ENCODE assay signal across 18 mouse cellular contexts in genomic region chr5:103916595-103917356, GRCm38 (mm10). TPM values are rescaled to one million over a fixed set of nuclear protein-coding genes. Genes with fewer than 3 reads are reported as not detected.
A peak's percentile ranks its signal among the peaks of the same experiment; 100 is the strongest.
DNase-seq lines count a peak whose midpoint lies in the region; ATAC-seq and TF ChIP-seq lines count a peak whose summit lies in the region.
"Had no signal": no experiment of that assay in that cellular context is flagged by ENCODE, and none has a peak within 500 bp of the region (broad histone marks: within the 10 kb centered on the region; RNA-seq: fewer than 3 reads in every experiment).

No protein-coding gene starts in this region.

- H3K27me3 ChIP-seq in forebrain, embryonic 12.5 days: peaks cover 6% of the 10 kb centered on the region
- H3K27me3 ChIP-seq in forebrain, embryonic 11.5 days (ENCODE audit: control insufficient read depth, insufficient read depth, low read length): no peaks in the 10 kb centered on the region
- H3K27me3 ChIP-seq in midbrain, embryonic 15.5 days (replicated peaks): no peaks in the 10 kb centered on the region
- H3K27me3 ChIP-seq in midbrain, embryonic 14.5 days (ENCODE audit: control insufficient read depth, insufficient read depth, low read length): no peaks in the 10 kb centered on the region
- no peaks in the 10 kb centered on the region for H3K27me3 ChIP-seq in intestine, postnatal 0 days (replicated peaks; ENCODE audit: control insufficient read depth, insufficient read depth, low read length)

- no peak overlapping the region for H3K4me3 ChIP-seq in forebrain, embryonic 12.5 days (replicated peaks)
- no peak overlapping the region for H3K4me3 ChIP-seq in forebrain, embryonic 11.5 days (ENCODE audit: low read depth, low read length)
- H3K4me3 ChIP-seq in midbrain, embryonic 15.5 days: no peak overlapping the region
- no peak overlapping the region for H3K4me3 ChIP-seq in midbrain, embryonic 14.5 days (replicated peaks; ENCODE audit: low read depth, low read length)
- H3K4me3 ChIP-seq in intestine, postnatal 0 days (ENCODE audit: low read depth, low read length): no peak overlapping the region
- H3K4me3 ChIP-seq: erythroblast, embryonic 14.5 days; hindbrain, embryonic 10.5 days; midbrain, embryonic 12.5 days had no signal

- no peak for DNase-seq in forebrain, embryonic 11.5 days (ENCODE audit: low spot score)
- DNase-seq in midbrain, embryonic 14.5 days: no peak
- no peak for DNase-seq in spleen, adult 18-20 months
- DNase-seq in frontal cortex, adult 2 months (ENCODE audit: extremely low spot score in 1 of 2, low spot score in 1 of 2): no peak
- DNase-seq in kidney, postnatal 36 days: no peak
- DNase-seq: adrenal gland, postnatal 36 days; cerebellum, postnatal 10 days; embryo, embryonic 11 days; kidney, postnatal 4 days; lung, postnatal 14 days; right cerebral cortex, adult 18-20 months had no signal

- no peak overlapping the region for H3K4me2 ChIP-seq in forebrain, embryonic 12.5 days
- no peak overlapping the region for H3K4me2 ChIP-seq in forebrain, embryonic 11.5 days (ENCODE audit: low read depth, low read length, severe bottlenecking)
- H3K4me2 ChIP-seq in midbrain, embryonic 15.5 days: no peak overlapping the region
- no peak overlapping the region for H3K4me2 ChIP-seq in midbrain, embryonic 14.5 days (ENCODE audit: low read length)
- H3K4me2 ChIP-seq in intestine, postnatal 0 days (replicated peaks; ENCODE audit: low read depth): no peak overlapping the region
- H3K4me2 ChIP-seq: midbrain, embryonic 12.5 days had no signal

- no peaks in the 10 kb centered on the region for H3K36me3 ChIP-seq in forebrain, embryonic 12.5 days (replicated peaks)
- H3K36me3 ChIP-seq in forebrain, embryonic 11.5 days (ENCODE audit: control insufficient read depth, insufficient read depth, low read length): no peaks in the 10 kb centered on the region
- no peaks in the 10 kb centered on the region for H3K36me3 ChIP-seq in midbrain, embryonic 15.5 days (replicated peaks)
- no peaks in the 10 kb centered on the region for H3K36me3 ChIP-seq in midbrain, embryonic 14.5 days (ENCODE audit: control insufficient read depth, insufficient read depth, low read length)
- H3K36me3 ChIP-seq in intestine, postnatal 0 days (ENCODE audit: control insufficient read depth, insufficient read depth): no peaks in the 10 kb centered on the region
- H3K36me3 ChIP-seq: hindbrain, embryonic 10.5 days; midbrain, embryonic 12.5 days had no signal

- no peaks in the 10 kb centered on the region for H3K9me3 ChIP-seq in forebrain, embryonic 12.5 days
- no peaks in the 10 kb centered on the region for H3K9me3 ChIP-seq in forebrain, embryonic 11.5 days (ENCODE audit: control insufficient read depth, low read length)
- H3K9me3 ChIP-seq in midbrain, embryonic 15.5 days: no peaks in the 10 kb centered on the region
- H3K9me3 ChIP-seq in midbrain, embryonic 14.5 days (ENCODE audit: control insufficient read depth, low read length): no peaks in the 10 kb centered on the region
- H3K9me3 ChIP-seq in intestine, postnatal 0 days (ENCODE audit: control insufficient read depth): no peaks in the 10 kb centered on the region
- H3K9me3 ChIP-seq: hindbrain, embryonic 10.5 days; midbrain, embryonic 12.5 days had no signal

- no peak for TF ChIP-seq CTCF in intestine, postnatal 0 days (IDR thresholded peaks at IDR 0.05; ENCODE audit: low read depth)

- 0 out of 2 replicates have a peak overlapping the region, but pooled peaks have one; percentile 9 for H3K27ac ChIP-seq in forebrain, embryonic 12.5 days
- no peak overlapping the region for H3K27ac ChIP-seq in forebrain, embryonic 11.5 days (ENCODE audit: low read depth, low read length)
- H3K27ac ChIP-seq in midbrain, embryonic 15.5 days: 0 out of 2 replicates have a peak overlapping the region, but pooled peaks have one; percentile 29
- no peak overlapping the region for H3K27ac ChIP-seq in midbrain, embryonic 14.5 days (replicated peaks; ENCODE audit: low read depth, low read length)
- H3K27ac ChIP-seq in intestine, postnatal 0 days (ENCODE audit: low read depth, low read length): no peak overlapping the region
- H3K27ac ChIP-seq: hindbrain, embryonic 10.5 days; liver, embryonic 14.5 days; midbrain, embryonic 12.5 days had no signal

- H3K4me1 ChIP-seq in forebrain, embryonic 12.5 days: no peaks in the 10 kb centered on the region
- H3K4me1 ChIP-seq in forebrain, embryonic 11.5 days (replicated peaks; ENCODE audit: control insufficient read depth, insufficient read depth, low read length): no peaks in the 10 kb centered on the region
- H3K4me1 ChIP-seq in midbrain, embryonic 15.5 days: 0 out of 2 replicates have a peak, but pooled peaks cover 4% of the 10 kb centered on the region
- no peaks in the 10 kb centered on the region for H3K4me1 ChIP-seq in midbrain, embryonic 14.5 days (ENCODE audit: control insufficient read depth, insufficient read depth, low read length)
- no peaks in the 10 kb centered on the region for H3K4me1 ChIP-seq in intestine, postnatal 0 days (replicated peaks; ENCODE audit: control insufficient read depth, insufficient read depth, low read length)
- H3K4me1 ChIP-seq: hindbrain, embryonic 10.5 days; midbrain, embryonic 12.5 days had no signal

- 60% methylated on average over 12 of the region's 12 CpGs for WGBS in forebrain, embryonic 12.5 days
- WGBS in forebrain, embryonic 11.5 days: 60% methylated on average over 12 of the region's 12 CpGs
- WGBS in midbrain, embryonic 15.5 days: 54% methylated on average over 12 of the region's 12 CpGs
- 65% methylated on average over 12 of the region's 12 CpGs for whole genome bisulfite sequencing in midbrain, embryonic 14.5 days
- 43% methylated on average over 12 of the region's 12 CpGs for WGBS in intestine, postnatal 0 days

- no peak overlapping the region for H3K9ac ChIP-seq in forebrain, embryonic 12.5 days
- H3K9ac ChIP-seq in forebrain, embryonic 11.5 days (ENCODE audit: low read length): no peak overlapping the region
- H3K9ac ChIP-seq in midbrain, embryonic 15.5 days: no peak overlapping the region
- H3K9ac ChIP-seq in midbrain, embryonic 14.5 days (replicated peaks; ENCODE audit: low read length): no peak overlapping the region
- no peak overlapping the region for H3K9ac ChIP-seq in intestine, postnatal 0 days (ENCODE audit: low read depth, low read length)
- H3K9ac ChIP-seq: liver, embryonic 14.5 days; midbrain, embryonic 12.5 days had no signal

- ATAC-seq in forebrain, embryonic 12.5 days (ENCODE audit: low FRiP score): no peak
- no peak for ATAC-seq in forebrain, embryonic 11.5 days (replicated peaks; ENCODE audit: low FRiP score)
- peak; percentile 54; the same call in 1 of the 2 replicates for ATAC-seq in midbrain, embryonic 15.5 days (replicated peaks)
- ATAC-seq in midbrain, embryonic 14.5 days (ENCODE audit: low FRiP score, low TSS enrichment): no peak
- ATAC-seq in intestine, postnatal 0 days: peak; percentile 69

RNA-seq across cellular contexts. Expression of gene Klhl8, which starts 5.7 kb away (rescaled TPM):
- 17.4 and 18.8 TPM in 2 replicates for polyA plus RNA-seq in forebrain, embryonic 12.5 days (2016; fragmentation: Nextera tagmentation; extraction: Ambion mirVana)
- polyA plus RNA-seq in forebrain, embryonic 11.5 days (2014; fragmentation: Nextera tagmentation; extraction: Ambion mirVana): 12.3 and 13.1 TPM in 2 replicates
- polyA plus RNA-seq in midbrain, embryonic 15.5 days (2015; fragmentation: Nextera tagmentation; extraction: Ambion mirVana): 45.2 and 46.4 TPM in 2 replicates
- 35.3 and 47.3 TPM in 2 replicates for polyA plus RNA-seq in midbrain, embryonic 14.5 days (2014; fragmentation: Nextera tagmentation; extraction: Ambion mirVana)
- 4.3 and 4.6 TPM in 2 replicates for polyA plus RNA-seq in intestine, postnatal 0 days (2015; fragmentation: Nextera tagmentation; extraction: Ambion mirVana)
- 28.9 and 29.4 TPM in 2 replicates for polyA plus RNA-seq in frontal cortex, adult 2 months (2012; rRNA removed)
- polyA plus RNA-seq: erythroblast, embryonic 14.5 days had no signal

Comparison
In these comparisons a context has a peak if more than half of its experiments do, and no peak if none do; other contexts are left out.
1. ATAC-seq: peak in midbrain, embryonic 15.5 days (single experiment) and intestine, postnatal 0 days (single experiment); none in forebrain, embryonic 12.5 days (single experiment), forebrain, embryonic 11.5 days (single experiment) and midbrain, embryonic 14.5 days (single experiment).
2. H3K27ac ChIP-seq: peak in forebrain, embryonic 12.5 days (single experiment) and midbrain, embryonic 15.5 days (single experiment); none in forebrain, embryonic 11.5 days (single experiment), midbrain, embryonic 14.5 days (single experiment) and intestine, postnatal 0 days (single experiment).